Mouse (Mus musculus): ENCODE data around the gene Arrdc5.

GRCm38 (mm10) chr17:56289371-56290331, 10.4 kb downstream of the Arrdc5 start:
- TF ChIP-seq POLR2A (IDR thresholded peaks at IDR 0.05; ENCODE audit: control insufficient read depth, low read depth, low read length) (no peak), CTCF (IDR thresholded peaks at IDR 0.05; ENCODE audit: control insufficient read depth, insufficient read depth, insufficient replicate concordance, low read depth, low read length) (no peak)

Measured in testis, adult 2 months (tissue).